Mouse (Mus musculus): ENCODE measurements at regions not wholly inside any gene's neighbourhood (a gene's known extent, or its start where the extent isn't known, plus 50 kb on each side); places are given as distances from the start of the nearest gene placed in this dataset.

- in situ Hi-C loops (cut with MboI, MseI), result no loop called here
Observed at GRCm38 (mm10) chr4:93935692-93936091, 600.4 kb upstream of the Tusc1 start.

DNA sequence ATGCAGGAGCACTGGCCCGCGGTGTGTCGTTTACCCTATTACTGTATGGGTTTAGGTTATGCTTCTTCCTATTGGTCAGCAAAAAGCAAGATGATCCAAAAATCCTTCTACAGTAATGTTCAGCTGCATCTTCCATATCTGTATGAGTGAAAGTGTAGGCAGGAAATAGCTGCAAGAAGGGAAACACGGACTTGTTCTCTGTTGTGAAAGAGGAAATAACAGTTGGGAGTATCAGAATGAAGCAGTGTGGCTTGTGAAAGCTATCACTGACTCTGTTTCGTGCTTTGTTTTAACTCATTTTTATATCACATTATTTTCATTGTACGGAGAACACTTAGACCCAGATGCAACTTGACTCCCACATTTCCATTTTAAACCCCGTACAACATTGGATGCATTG is 591.8 kb upstream of the Tusc1 start:
- in situ Hi-C loops (cut with MboI, MseI), result no loop called here

- in situ Hi-C loops (cut with MboI, MseI), result no loop called here
Observed at GRCm38 (mm10) chr4:93924402-93924801, 589.1 kb upstream of the Tusc1 start.

GRCm38 (mm10) chr4:93886631-93887030 is 551.3 kb upstream of the Tusc1 start:
- in situ Hi-C loops (cut with MboI, MseI), result no loop called here

DNA sequence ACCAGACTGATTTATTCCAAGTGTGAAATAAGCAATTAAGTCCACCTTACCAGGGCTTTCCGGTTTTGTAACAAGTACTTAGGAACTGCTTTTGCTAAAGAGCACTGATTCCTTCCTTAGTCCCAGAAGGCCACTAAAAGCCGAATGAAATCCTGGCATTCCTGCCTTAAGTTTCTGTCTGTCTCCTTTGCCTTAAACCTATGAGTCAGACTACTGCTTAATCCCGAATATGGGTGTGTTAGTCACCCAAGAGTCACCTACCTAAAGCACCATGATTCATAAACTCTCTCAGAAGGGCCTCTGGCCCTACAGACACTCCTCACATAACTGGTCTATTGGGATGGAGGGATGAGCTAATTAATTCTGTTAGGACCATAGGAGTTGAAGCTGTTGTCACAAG is 546.0 kb upstream of the Tusc1 start:
- in situ Hi-C loops (cut with MboI, MseI), result no loop called here

DNA sequence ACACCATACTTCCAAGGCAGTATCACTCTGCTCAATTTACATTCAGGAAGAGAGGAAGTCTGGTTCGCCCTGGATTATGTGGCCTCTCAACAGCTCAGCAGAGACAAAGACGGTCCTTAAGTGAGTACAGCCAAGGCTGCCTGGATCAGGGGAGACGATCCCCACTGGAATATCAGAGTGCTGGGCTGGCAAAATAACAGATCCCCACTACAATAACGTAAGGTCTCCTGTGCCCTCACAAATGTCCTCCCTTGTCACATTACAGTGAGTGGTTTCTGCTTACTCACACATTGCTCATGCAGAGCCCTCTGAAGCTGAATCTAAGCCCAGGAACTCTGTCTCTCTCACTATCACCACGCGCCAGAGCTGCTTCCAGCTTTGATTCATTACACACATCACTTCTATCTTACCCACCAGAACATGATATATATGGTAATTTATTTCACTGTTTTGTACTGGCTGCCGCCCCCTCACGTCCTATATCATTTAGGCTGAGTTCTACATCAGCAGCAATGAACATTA is 544.1 kb upstream of the Tusc1 start:
- in situ Hi-C loops (cut with MboI, MseI), result no loop called here

- in situ Hi-C loops (cut with MboI, MseI), result no loop called here
Observed at GRCm38 (mm10) chr4:93873271-93873670, 538.0 kb upstream of the Tusc1 start.

DNA sequence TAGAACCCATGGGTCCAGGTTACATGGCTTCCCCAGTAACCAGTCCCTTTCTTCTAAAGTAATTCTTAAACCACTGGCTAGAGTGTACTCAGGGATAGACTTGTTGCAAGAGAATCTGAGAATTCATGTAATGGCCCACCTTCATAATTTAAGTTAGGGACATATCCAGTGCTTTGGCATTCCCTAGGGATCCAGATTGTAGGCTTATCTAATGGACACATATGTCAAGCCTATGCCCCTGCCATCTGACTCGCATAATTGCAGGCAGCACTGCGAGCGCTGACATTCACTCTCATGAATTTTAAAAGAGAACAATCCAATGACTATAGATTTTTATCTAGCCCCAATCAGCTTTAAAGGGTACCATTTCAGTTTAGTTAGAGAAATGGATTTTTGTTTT is 518.1 kb upstream of the Tusc1 start:
- in situ Hi-C loops (cut with MboI, MseI), result no loop called here

DNA sequence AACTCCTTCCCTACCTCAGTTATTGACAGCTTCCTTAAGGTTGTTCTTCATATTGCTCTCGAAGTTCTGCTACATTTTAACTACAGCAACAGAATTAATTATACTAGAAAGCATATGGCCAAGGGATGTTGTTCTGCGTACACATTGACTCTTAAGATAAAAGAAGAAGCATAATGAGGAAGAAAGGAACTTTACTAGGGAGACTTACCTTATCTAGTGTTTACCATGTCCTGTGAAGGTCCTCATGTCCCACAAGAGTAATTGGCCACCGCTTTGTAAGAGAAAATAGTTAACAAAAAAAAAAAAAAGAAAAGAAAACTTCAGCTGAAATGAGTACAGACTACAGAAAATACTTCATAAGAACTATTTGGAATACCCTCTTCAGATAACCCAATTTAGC is 513.9 kb upstream of the Tusc1 start:
- in situ Hi-C loops (cut with MboI, MseI), result no loop called here

- in situ Hi-C loops (cut with MboI, MseI), result no loop called here
Observed at GRCm38 (mm10) chr4:93830701-93831100, 495.4 kb upstream of the Tusc1 start.

GRCm38 (mm10) chr4:93793104-93793503 is 457.8 kb upstream of the Tusc1 start:
- in situ Hi-C loops (cut with MboI, MseI), result no loop called here

- in situ Hi-C loops (cut with MboI, MseI), result no loop called here
Observed at GRCm38 (mm10) chr4:93790157-93790556, 454.8 kb upstream of the Tusc1 start.

DNA sequence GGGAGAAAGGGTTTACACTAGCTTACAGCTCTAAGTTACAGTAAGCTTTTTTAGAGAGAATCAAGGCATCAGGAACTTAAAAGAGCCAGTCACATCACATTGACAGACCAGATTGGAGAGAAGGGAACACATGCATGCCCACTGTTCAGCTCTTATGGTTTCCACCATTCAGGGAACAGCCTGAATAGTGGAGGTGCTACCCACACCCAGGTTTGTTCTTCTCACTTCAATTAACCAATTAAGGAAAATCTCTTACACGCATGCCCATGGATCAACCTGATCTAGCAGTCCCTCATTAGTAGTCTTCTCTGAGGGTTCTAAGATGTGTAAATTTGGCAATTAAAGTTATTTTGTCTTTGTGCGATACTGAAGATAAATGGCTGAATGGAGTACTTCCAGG is 419.2 kb upstream of the Tusc1 start:
- in situ Hi-C loops (cut with MboI, MseI), result no loop called here

DNA sequence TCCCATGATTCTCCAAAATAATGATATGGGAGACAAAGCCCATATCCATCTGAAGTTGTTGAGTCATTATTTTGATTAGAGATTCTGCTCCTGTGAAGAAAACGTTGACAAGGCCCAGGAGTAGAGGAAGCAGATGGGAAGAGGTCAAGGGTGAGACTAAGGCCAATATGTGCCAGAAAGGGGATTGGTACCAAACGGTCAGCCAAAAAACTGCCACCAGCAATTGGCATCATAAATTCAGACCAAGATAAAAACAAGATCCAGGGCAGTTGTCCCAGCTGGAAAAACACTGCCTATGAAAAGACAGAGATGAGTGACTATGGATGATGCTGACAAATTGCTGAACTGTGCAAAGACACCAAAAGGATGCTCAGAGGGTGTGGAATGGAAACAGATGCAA is 411.0 kb upstream of the Tusc1 start:
- in situ Hi-C loops (cut with MboI, MseI), result no loop called here

DNA sequence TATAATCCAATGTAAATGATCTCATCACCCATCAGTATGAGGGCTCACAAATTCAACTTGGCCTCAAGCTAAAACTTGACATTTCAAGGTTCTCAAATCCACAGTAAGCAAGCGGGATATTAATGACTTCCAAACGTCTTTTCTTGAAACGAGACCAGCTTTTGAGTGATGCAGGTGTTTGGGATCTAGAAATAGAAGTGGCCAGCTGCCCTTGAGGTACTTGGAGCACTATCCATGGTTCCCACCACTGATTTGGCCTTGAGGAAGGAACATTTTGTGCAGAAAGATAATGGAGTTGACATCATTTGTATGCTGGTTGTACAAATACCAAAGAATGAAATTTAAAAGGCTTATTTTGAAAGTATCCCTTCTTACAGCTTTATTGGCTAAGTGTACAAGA is 378.4 kb upstream of the Tusc1 start:
- in situ Hi-C loops (cut with MboI, MseI), result no loop called here

- in situ Hi-C loops (cut with MboI, MseI), result no loop called here
Observed at GRCm38 (mm10) chr4:93676403-93677039, 341.2 kb upstream of the Tusc1 start.

DNA sequence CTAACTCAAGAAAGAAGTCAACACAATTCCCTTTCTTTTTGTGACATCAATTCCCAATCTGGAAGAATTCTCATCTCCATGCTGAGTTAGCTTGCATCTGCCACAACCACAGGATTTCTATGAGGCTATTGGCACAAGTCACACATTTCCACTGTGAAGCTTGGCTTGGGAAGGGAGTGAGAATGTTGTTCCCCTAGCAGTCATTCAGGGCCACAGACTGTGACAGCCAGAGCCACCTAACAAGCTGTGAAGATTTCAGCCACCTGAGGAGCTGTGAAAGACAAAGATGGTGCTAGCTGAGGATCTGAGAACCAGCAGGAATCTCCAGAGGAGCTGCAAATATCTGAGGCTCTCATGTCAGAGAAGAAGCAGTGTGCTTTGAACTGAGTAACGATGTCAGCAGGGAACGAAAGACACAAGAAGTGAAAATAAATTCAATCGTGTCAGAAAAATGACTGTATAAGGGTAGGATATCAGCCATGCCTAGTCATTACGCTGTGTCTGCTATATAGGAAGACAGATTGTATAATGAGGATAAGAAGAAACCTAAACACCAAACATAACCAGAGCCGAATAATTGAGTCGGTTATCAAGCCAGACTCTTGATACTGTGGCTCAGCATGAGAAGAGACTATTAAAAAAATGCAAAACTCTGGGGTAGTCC is 340.6 kb upstream of the Tusc1 start:
- in situ Hi-C loops (cut with MboI, MseI), result no loop called here

GRCm38 (mm10) chr4:93669050-93669449 is 333.7 kb upstream of the Tusc1 start:
- in situ Hi-C loops (cut with MboI, MseI), result no loop called here

GRCm38 (mm10) chr4:93664293-93664692 is 329.0 kb upstream of the Tusc1 start:
- in situ Hi-C loops (cut with MboI, MseI), result no loop called here

DNA sequence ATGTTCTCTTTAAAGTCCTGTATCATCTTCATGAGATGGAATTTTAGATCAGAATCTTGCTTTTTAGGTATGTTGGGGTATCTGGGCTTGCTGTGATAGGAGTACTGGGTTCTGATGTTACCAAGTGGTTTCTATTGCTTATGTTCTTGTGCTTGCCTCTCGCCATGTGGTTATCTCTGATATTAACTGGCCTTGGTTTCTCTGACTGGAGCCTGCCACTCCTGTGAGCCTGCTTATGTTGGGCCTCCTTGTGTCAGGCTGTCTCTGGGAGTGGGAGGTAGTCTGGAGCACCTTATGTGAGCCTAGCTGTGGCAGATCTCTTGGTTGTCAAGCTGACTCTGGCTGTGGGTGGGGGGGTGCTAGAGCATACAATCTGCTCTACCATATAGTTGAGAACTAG is 302.9 kb upstream of the Tusc1 start:
- in situ Hi-C loops (cut with MboI, MseI), result no loop called here

GRCm38 (mm10) chr4:93598474-93598873 is 263.2 kb upstream of the Tusc1 start:
- in situ Hi-C loops (cut with MboI, MseI), result no loop called here

DNA sequence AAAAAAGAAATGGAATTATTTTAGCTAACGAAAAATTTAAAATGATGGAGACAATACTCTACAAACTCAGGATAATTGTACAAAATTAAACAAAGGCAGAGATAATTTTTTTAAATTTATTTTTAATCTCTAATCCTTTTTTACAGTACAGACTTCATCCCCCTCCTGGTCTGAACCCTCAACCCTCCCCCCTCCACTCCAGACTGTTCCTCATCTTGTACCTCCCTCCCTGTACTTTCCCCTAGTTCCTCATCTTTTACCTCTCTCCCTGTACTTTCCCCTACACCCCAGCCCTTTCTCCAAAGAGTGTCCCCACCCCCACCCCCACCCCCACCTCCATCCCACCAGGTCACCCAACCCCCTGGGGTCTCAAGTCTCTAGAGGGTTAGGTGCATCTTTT is 249.0 kb upstream of the Tusc1 start:
- in situ Hi-C loops (cut with MboI, MseI), result no loop called here

DNA sequence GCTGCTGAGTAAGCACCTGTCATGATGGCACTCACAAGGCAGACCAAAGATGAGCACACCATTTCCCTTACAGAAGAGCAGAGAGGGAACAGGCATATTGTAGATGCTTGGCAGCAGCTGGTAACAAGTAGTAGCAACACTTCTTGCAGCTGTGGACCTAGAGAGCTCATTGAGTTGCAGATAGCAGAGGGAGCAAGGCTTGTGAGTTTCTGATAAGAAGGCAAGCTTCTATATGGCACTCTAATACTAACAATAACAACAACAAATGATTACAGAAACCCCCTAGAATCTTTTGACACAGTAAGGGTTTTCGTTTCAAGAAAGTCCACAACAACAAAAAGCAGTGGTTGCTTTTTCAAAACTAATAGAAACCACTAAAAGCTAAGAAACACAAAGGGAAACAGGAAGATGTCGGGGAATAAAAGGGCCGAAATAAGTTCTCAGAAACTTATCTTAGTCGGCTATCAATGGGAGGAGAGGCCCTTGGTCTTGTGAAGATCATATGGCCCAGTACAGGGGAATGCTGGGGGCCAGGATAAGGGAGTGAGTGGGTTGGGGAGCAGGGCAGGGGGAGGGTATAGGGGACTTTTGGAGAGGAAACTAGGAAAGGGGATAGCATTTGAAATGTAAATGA is 248.5 kb upstream of the Tusc1 start:
- in situ Hi-C loops (cut with MboI, MseI), result no loop called here

Measured in T-helper 17 cell (primary cell).